Mouse (Mus musculus) forebrain, embryonic 15.5 days (tissue): ENCODE data around the gene Ankfy1. TPM values are rescaled to one million over a fixed set of nuclear protein-coding genes. Genes with fewer than 3 reads are reported as not detected.

Experiments used
- microRNA-seq: library from miRNA; unstranded; fragments of <30 nt; microRNA quantifications from one replicate; pipeline ENCODE4, GENCODE M21; 2016
- polyA plus RNA-seq: library from polyadenylated mRNA; unstranded; fragments of >200 nt; fragmentation: Nextera tagmentation; extraction: Ambion mirVana; gene quantifications from 2 replicates; pipeline ENCODE4 v1.2.1, GENCODE M21; 2015

Ankfy1 gene
- polyA plus RNA-seq, 1 experiment from 2014 or later, result 27.1 TPM

Small RNA genes lying within 50 kb of the gene (microRNA-seq; reads per million reads assigned to microRNA genes)
- not detected for gene Gm25678

Other genes with a start within 250 kb of the Ankfy1 start
- gene Mybbp1a, start 248.7 kb upstream of the Ankfy1 start, polyA plus RNA-seq, result 90.0 and 97.2 TPM in 2 replicates
- gene Spns2, start 200.1 kb upstream of the Ankfy1 start, polyA plus RNA-seq, result 8.7 and 9.1 TPM in 2 replicates
- 0.08 TPM in 2 replicates for gene Spns3, start 139.5 kb upstream of the Ankfy1 start, polyA plus RNA-seq
- 110 TPM in 2 replicates for gene Ube2g1, start 82.7 kb upstream of the Ankfy1 start, polyA plus RNA-seq
- gene Cyb5d2, start 106.1 kb downstream of the Ankfy1 start, polyA plus RNA-seq, result 7.3 and 7.5 TPM in 2 replicates
- gene Zzef1, start 106.2 kb downstream of the Ankfy1 start, polyA plus RNA-seq, result 14.2 and 14.3 TPM in 2 replicates